Mouse (Mus musculus) left cerebral cortex, postnatal 10 days (tissue): Measurements from ENCODE around the gene Mrrf. TPM values are rescaled to one million over a fixed set of nuclear protein-coding genes. Genes with fewer than 3 reads are reported as not detected.
A peak's percentile ranks its signal among the peaks of the same experiment; 100 is the strongest.

Source experiments
- DNase-seq, 2 experiments: peaks; one replicate each; pipeline ENCODE4 v3.0.0; 2021 to 2022; ENCODE audit warnings: low spot score in 2 of 2, mixed read lengths in 1 of 2; ENCODE audit errors: extremely low spot score in 1 of 2
- intact Hi-C: fragments of 180-260 bp; cut with DNase I; formaldehyde crosslinking; loops from one replicate; pipeline ENCODE4 v1.15.1; 2025
- total RNA-seq, 2 experiments: library from RNA; stranded (reverse); gene quantifications; 2 replicates each; pipeline ENCODE4 v1.2.3; 2021

Gene Mrrf
- total RNA-seq, 2 experiments from 2014 or later = 16.1 to 17.3 TPM

DNA sequence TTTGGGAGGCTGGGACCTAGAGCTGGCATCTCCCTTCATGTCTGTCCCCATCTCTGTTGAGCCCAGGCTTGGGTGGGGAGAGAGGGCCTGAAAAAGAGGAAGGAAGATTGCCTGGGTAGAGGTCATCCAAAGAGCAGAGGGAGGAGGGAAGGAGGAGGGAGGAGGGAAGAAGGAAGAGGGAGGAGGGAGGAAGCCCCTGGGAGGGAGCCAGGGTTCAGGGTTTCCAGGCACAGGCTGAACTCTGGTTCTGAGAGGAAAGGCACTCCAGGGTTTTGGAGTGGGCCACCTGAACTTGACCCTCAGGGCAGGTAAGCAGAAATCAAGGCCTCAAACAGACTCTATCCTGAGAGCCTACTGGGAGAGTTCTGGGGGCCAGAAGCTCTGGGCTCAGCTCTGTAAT, 80.4 kb downstream of the Mrrf start:
- intact Hi-C loops = loop anchor here (10.0 kb wide), 1 partner anchor 1118 kb away; no protein-coding TSS in a partner anchor
- DNase-seq = peak in 1 of 2 experiments; percentile 49

- intact Hi-C loops = loop anchor here (10.0 kb wide), 1 partner anchor 1118 kb away; no protein-coding TSS in a partner anchor
- DNase-seq = peak in 1 of 2 experiments; percentile 45
These were observed 80.9 kb downstream of the Mrrf start for GRCm38 (mm10) chr2:36216953-36217573.

GRCm38 (mm10) chr2:36217692-36218233, 81.6 kb downstream of the Mrrf start:
- no peak for DNase-seq
- intact Hi-C loops = loop anchor here (10.0 kb wide), 1 partner anchor 1117 kb away; no protein-coding TSS in a partner anchor

- DNase-seq = no peak
- intact Hi-C loops = loop anchor here (10.0 kb wide), 1 partner anchor 55 kb away; no protein-coding TSS in a partner anchor
These were observed 83.9 kb downstream of the Mrrf start for GRCm38 (mm10) chr2:36220106-36220505.

DNA sequence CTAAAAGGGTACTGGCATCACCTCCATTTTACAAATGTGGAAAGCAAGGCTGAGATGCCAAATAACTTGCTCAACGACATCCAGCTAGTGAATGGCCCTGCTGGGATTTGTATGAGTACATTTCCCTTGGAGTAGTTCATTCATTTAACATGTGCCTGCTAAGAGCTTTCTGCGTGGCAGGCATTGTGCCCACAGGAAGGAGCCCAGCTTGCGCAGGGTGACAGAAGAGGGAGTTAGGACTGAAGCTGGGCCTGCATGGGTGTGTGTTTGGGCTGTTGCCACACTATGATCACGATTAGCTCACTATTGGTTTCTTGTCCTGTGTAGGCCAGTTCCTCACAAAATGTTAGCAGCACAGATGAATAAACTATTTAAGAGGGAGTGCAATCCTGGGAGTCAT, 84.7 kb downstream of the Mrrf start:
- no peak for DNase-seq
- intact Hi-C loops = loop anchor here (10.0 kb wide), 1 partner anchor 54 kb away; no protein-coding TSS in a partner anchor

DNA sequence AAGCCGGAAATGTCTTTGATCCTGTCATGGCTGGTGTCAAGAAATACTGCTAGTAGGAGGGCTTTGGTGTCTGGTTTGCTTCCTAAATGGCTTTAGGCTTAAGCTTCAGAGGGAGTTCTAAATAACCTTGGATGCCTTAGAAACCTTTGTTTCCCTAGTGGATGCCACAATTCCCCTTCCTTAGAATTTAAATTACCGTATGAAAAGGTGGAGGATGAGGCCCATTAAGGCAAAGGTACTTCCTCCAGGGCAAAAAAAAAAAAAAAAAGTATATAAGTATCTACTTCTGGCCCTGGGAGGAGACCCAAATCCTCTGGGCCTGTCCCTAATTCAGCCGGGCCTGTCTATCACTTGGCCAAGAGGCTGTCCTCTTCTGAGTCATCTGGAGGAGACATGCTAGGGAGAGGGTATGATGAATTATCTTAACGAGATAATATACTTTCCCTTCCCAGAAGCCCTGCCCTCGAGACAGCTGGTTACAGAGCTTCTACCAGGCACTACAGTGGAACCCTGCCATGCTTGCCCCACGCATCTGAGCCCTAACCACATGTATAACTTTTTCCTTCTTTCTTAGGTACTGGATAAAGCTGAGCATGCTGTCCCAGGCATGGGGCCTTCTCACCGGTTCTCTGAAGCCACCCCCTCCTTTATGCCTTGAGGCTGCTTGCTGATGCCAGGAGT, 86.1 kb downstream of the Mrrf start:
- intact Hi-C loops = loop anchor here (10.0 kb wide), 1 partner anchor 52 kb away; no protein-coding TSS in a partner anchor
- no peak for DNase-seq

DNA sequence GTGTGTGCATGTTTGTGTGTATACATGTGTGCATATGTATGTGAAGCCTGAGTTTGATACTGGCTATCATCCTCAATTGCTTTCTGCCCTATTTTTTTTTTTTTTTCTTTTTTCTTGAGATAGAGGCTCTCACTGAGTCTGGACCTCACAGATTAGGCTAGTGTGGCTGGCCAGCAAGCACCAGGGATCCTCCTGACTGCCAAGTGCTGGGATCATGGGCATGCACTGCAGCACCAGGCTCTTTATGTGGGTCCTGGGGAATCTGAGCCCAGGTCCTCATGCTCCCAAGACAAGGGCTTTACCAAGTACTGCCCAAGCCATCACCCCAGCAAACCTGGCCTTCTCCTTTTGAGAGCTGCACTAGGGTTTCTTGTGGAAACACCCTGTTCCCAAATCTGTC, 87.2 kb downstream of the Mrrf start:
- intact Hi-C loops = loop anchor here (10.0 kb wide), 1 partner anchor 51 kb away; no protein-coding TSS in a partner anchor
- no peak for DNase-seq

GRCm38 (mm10) chr2:36224153-36224552, 88.0 kb downstream of the Mrrf start:
- DNase-seq = no peak
- intact Hi-C loops = loop anchor here (10.0 kb wide), 1 partner anchor 51 kb away; no protein-coding TSS in a partner anchor

GRCm38 (mm10) chr2:36224599-36224998, 88.4 kb downstream of the Mrrf start:
- DNase-seq = no peak
- intact Hi-C loops = loop anchor here (10.0 kb wide), 1 partner anchor 50 kb away; no protein-coding TSS in a partner anchor

GRCm38 (mm10) chr2:36230366-36230765, 94.2 kb downstream of the Mrrf start, which contains the start of gene Ptgs1:
Ptgs1 (plus strand) TSS chr2:36230426.
- intact Hi-C loops = no loop called here
- peak in 1 of 2 experiments; percentile 64 for DNase-seq

GRCm38 (mm10) chr2:36230967-36231366, 94.8 kb downstream of the Mrrf start:
- intact Hi-C loops = no loop called here
- no peak for DNase-seq

- intact Hi-C loops = no loop called here
- DNase-seq = no peak
These were observed 98.6 kb downstream of the Mrrf start for GRCm38 (mm10) chr2:36234526-36235368.

DNA sequence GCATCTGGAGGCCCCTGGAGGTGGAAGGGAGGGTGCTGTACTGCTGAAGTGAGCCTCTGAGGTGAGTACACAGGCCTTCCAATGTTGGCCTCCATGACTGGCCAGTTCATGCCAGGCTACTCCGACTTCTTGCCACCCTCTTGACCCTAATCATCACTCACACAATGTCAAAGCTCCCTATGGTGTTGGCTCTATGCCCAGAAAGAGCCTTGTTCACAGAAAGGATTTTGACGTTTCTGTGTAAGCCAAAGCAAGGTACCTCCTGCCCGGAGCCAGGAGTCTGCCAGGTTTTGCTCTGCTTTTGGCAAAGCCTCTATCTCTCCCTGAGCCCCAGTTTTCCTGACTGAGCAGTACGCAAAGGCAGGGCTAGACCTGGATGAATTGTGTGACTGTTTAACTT, 99.7 kb downstream of the Mrrf start:
- DNase-seq = no peak
- intact Hi-C loops = no loop called here

DNA sequence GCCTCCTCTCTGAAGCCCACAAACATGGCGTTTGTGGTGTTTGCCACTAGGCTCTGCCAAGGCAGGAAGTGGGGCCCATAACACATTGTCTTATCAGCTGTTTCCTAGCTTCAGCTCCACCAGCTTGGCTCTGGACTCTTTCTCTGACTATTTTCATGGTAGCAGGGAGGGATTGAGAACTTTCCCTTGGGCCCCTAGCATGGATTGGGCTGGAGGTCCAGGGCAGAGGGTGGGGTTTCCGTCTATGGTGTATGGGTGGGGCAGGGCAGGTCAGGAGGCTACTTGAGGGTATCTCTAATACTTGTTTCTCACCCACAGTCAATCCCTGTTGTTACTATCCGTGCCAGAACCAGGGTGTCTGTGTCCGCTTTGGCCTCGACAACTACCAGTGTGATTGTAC, 100.7 kb downstream of the Mrrf start:
- intact Hi-C loops = no loop called here

GRCm38 (mm10) chr2:36237557-36237956, 101.4 kb downstream of the Mrrf start:
- DNase-seq = no peak
- intact Hi-C loops = no loop called here

More for the DNA sequence above, 100.7 kb downstream of the Mrrf start:
- no peak for DNase-seq

GRCm38 (mm10) chr2:36238467-36238866, 102.3 kb downstream of the Mrrf start:
- intact Hi-C loops = no loop called here
- DNase-seq = no peak

- intact Hi-C loops = no loop called here
- DNase-seq = no peak
These were observed 102.8 kb downstream of the Mrrf start for GRCm38 (mm10) chr2:36238951-36239350.
